Mouse (Mus musculus) heart, embryonic 12.5 days (tissue): ENCODE data around the gene Polr3gl. TPM values are rescaled to one million over a fixed set of nuclear protein-coding genes. Genes with fewer than 3 reads are reported as not detected.

Source experiments
- ATAC-seq: fragments of 200-750 bp; cut with Nextera tagmentation; 2 replicates; pipeline ENCODE4 v1.8.0; 2017; ENCODE audit warnings: moderate TSS enrichment, moderate library complexity; ENCODE audit not compliant: insufficient number of reproducible peaks, low FRiP score
- H3K27ac ChIP-seq: fragments of 300-500 bp; sonication (generic); 2 replicates; pipeline ENCODE4 v1.5.1; 2016; ENCODE audit warnings: mild to moderate bottlenecking, moderate library complexity; ENCODE audit not compliant: poor library complexity, severe bottlenecking
- H3K27me3 ChIP-seq: fragments of 300-500 bp; sonication (generic); replicated peaks from 2 replicates; pipeline ENCODE4 v1.6.1; 2016; ENCODE audit warnings: mild to moderate bottlenecking, moderate library complexity
- H3K36me3 ChIP-seq: fragments of 300-500 bp; sonication (generic); 2 replicates; pipeline ENCODE4 v1.6.1; 2016; ENCODE audit warnings: mild to moderate bottlenecking, moderate library complexity
- H3K4me1 ChIP-seq: fragments of 300-500 bp; sonication (generic); replicated peaks from 2 replicates; pipeline ENCODE4 v1.6.1; 2016; ENCODE audit warnings: mild to moderate bottlenecking
- H3K4me2 ChIP-seq: fragments of 300-500 bp; sonication (generic); 2 replicates; pipeline ENCODE4 v1.6.1; 2016; ENCODE audit warnings: mild to moderate bottlenecking, moderate library complexity
- H3K4me3 ChIP-seq: fragments of 300-500 bp; sonication (generic); 2 replicates; pipeline ENCODE4 v1.5.1; 2016; ENCODE audit warnings: mild to moderate bottlenecking
- H3K9ac ChIP-seq: fragments of 300-500 bp; sonication (generic); 2 replicates; pipeline ENCODE4 v1.6.1; 2016; ENCODE audit warnings: mild to moderate bottlenecking, moderate library complexity
- H3K9me3 ChIP-seq: fragments of 300-500 bp; sonication (generic); replicated peaks from 2 replicates; pipeline ENCODE4 v1.6.1; 2016; ENCODE audit warnings: mild to moderate bottlenecking, moderate library complexity
- WGBS: fragments of 180-500 bp; shearing (Covaris S2); methylation state at CpG from one replicate; pipeline ENCODE4 v1.1.7; 2016; 5-methylcytosine and 5-hydroxymethylcytosine counted together
- polyA plus RNA-seq: library from polyadenylated mRNA; unstranded; fragments of >200 nt; fragmentation: Nextera tagmentation; extraction: Ambion mirVana; gene quantifications from 2 replicates; pipeline ENCODE4 v1.2.1, GENCODE M21; 2016

Polr3gl gene
- polyA plus RNA-seq, 1 experiment from 2014 or later, result 39.3 TPM

DNA sequence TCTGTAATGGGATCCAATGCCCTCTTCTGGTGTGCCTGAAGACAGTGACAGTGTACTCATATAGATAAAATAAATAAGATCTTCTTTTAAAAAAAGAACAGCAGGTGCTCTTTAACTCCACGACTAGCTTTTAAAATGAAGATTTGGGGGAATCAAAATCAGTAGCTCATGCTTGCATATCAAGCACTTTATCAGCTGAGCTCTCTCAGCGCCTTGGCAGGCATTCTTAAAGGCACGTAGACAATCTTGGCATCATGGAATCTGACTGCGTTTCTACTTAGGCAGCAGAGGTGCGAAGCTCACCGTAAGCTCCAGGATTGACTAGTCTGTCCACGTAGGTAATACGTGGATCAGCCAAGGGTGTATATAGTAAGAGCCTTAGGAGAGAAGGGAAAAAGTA is 51.4 kb downstream of the Polr3gl start:
- no peak overlapping the region for H3K27ac ChIP-seq
- no peaks in the 10 kb centered on the region for H3K9me3 ChIP-seq
- H3K4me3 ChIP-seq, result no peak overlapping the region
- H3K9ac ChIP-seq, result no peak overlapping the region
- WGBS, result 65% methylated on average over 8 of the region's 8 CpGs
- H3K4me2 ChIP-seq, result no peak overlapping the region
- H3K4me1 ChIP-seq, result peaks cover 5% of the 10 kb centered on the region; the same call in 1 of the 2 replicates
- 0 out of 2 replicates have a peak, but pooled peaks cover 7% of the 10 kb centered on the region for H3K27me3 ChIP-seq
- H3K36me3 ChIP-seq, result no peaks in the 10 kb centered on the region
- no peak for ATAC-seq

DNA sequence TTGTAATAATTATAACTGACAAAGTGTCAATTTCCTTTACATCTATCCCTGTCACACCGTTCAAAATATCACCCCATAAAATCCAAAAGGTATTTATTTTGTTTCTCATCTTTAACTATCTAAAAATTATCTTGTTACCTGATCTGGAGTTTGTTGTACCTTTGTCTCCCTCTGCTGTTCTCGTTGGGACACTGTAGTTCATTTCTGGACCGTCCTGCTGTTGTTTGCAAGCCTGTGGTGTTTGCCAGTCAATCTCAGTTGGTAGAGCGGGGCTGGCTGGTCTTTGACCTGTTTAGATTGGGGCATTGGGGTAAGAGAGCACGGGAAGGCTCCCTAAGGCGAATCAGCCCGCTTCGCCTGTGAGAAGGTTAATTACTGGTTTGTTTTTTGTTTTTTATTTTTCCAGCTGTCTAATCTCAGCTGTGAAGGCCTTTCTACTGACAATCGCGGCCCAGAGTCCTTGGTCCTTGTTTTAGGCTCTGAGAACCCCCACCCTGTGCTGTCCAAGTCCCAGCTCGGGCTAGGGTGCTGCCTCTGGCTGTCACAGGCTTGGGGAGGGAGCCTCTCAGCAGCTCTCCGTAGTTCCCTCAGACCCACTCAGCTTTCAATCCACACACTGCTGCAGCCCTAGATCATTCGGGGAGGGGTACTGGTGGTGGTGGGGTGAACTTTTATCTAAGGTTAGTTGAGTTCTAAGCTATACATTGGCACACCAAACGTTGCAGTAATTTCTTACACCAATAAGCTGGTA is 52.5 kb downstream of the Polr3gl start:
- H3K4me3 ChIP-seq, result no peak overlapping the region
- ATAC-seq, result no peak
- no peaks in the 10 kb centered on the region for H3K4me1 ChIP-seq
- no peaks in the 10 kb centered on the region for H3K9me3 ChIP-seq
- WGBS, result 21% methylated on average over 14 of the region's 14 CpGs
- H3K36me3 ChIP-seq, result no peaks in the 10 kb centered on the region
- no peak overlapping the region for H3K27ac ChIP-seq
- no peak overlapping the region for H3K9ac ChIP-seq
- no peak overlapping the region for H3K4me2 ChIP-seq
- 0 out of 2 replicates have a peak, but pooled peaks cover 7% of the 10 kb centered on the region for H3K27me3 ChIP-seq

DNA sequence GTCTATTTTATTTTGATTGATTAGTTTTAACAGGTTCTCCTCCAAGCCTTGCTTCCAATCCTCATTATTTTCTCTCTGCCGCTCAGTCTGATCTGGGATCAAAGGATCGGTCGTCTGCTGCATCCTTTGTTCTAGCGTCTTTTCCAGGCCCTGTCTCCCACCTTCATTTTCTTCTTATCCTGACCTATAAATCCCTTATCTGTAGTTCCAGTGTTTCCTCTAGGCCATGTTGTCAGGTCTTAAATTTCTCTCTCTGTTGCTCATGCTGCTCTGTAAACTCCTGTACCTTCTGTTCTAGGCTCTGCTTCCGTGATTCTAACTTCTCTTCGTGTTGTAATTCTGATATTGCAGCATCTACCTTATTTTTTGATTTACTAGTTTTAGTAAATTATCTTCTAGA is 53.2 kb downstream of the Polr3gl start:
- Histone ChIP-seq H3K9me3 (no peaks in the 10 kb centered on the region), H3K4me2 (no peak overlapping the region), H3K36me3 (no peaks in the 10 kb centered on the region), H3K9ac (no peak overlapping the region), H3K27me3 (0 out of 2 replicates have a peak, but pooled peaks cover 7% of the 10 kb centered on the region), H3K4me3 (no peak overlapping the region), H3K4me1 (no peaks in the 10 kb centered on the region), H3K27ac (no peak overlapping the region)
- WGBS, result 39% methylated on average over 6 of the region's 6 CpGs
- no peak for ATAC-seq

DNA sequence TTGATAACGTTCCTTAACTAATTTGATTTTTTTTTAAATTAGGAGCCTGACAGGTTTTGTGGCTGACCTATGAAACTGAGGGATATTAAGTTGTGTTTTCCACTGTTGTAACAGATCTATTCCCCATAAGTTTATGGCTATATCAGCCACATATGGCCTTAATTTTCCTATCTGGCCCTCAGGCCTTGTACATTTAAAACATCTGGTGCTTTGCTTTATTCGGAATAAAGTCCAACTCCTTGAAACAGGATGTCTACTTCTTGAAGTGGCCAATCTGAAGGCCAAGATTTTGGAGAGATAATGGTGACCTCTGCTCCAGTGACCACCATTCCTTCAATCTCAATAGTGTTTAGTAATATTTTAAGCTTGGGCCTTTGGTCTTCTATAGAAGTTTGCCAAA is 54.7 kb downstream of the Polr3gl start:
- no peak overlapping the region for H3K4me3 ChIP-seq
- no peak overlapping the region for H3K9ac ChIP-seq
- no peak overlapping the region for H3K4me2 ChIP-seq
- WGBS, result 76% methylated on average over 2 of the region's 2 CpGs
- H3K27me3 ChIP-seq, result 0 out of 2 replicates have a peak, but pooled peaks cover 7% of the 10 kb centered on the region
- H3K4me1 ChIP-seq, result no peaks in the 10 kb centered on the region
- no peaks in the 10 kb centered on the region for H3K36me3 ChIP-seq
- no peak overlapping the region for H3K27ac ChIP-seq
- H3K9me3 ChIP-seq, result no peaks in the 10 kb centered on the region
- ATAC-seq, result no peak

DNA sequence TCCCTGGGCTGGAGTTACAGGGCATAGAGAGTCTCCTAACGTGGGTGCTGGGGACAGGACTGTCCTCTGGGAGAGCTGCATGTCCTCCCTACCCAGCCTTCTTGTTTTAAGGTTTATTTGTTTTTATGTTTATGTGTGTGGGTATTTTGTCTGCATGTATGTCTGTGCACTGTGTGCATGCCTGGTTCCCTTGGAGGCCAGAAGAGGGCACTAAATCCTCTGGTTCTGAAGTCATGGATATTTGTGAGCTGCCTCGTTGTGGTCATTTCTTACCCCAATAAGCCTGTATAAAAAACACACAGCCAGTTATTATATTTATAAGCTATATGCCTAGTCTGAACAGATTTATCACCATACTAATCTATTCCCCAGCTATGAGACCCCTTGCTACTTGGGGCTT is 59.7 kb downstream of the Polr3gl start:
- Histone ChIP-seq H3K9me3 (no peaks in the 10 kb centered on the region), H3K4me2 (no peak overlapping the region), H3K9ac (no peak overlapping the region), H3K4me1 (no peaks in the 10 kb centered on the region), H3K36me3 (no peaks in the 10 kb centered on the region), H3K27ac (no peak overlapping the region), H3K27me3 (peaks cover 7% of the 10 kb centered on the region), H3K4me3 (no peak overlapping the region)
- WGBS, result 56% methylated on average over 2 of the region's 2 CpGs
- no peak for ATAC-seq

DNA sequence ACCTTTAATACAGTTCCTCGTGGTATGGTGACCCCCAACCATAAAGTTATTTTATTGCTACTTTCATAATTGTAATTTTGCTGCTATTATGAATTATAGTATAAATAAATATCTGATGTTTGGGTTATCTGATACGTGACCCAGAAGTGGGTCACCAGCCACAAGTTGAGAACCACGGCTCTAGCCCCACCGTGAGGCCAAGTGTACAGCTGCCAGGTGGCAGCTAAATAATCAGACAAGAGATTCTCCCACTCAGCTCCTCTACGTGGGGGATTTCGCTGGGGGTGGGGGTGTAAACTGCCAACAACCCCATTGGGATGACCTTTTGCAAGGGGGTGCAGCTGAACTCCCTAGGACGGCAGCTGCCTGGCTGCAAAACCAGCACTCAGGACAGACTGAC is 61.9 kb downstream of the Polr3gl start:
- ATAC-seq, result no peak
- WGBS, result 49% methylated on average over 7 of the region's 7 CpGs
- Histone ChIP-seq H3K4me2 (no peak overlapping the region), H3K27ac (no peak overlapping the region), H3K4me3 (no peak overlapping the region), H3K27me3 (peaks cover 28% of the 10 kb centered on the region), H3K9ac (no peak overlapping the region), H3K36me3 (no peaks in the 10 kb centered on the region), H3K4me1 (peaks cover 13% of the 10 kb centered on the region), H3K9me3 (no peaks in the 10 kb centered on the region)

DNA sequence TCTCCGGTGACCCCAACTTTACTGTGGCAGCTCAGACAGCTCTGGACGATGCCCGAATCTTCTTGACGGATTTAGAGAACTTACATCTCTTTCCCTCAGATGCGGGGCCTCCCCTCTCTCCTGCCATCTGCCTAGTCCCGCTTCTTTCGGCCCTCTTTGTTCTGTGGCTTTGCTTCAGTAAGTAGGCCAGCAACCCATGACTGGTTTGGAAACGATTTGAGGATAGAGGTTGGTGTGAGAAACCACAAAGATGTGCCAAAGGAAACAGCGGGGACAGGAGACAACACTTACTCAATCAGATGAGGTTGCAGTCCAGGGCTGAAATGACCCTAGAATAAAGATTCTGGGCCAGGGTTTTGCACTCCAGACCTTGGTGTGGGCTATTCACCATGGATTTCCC is 65.5 kb downstream of the Polr3gl start:
- H3K27me3 ChIP-seq, result peaks cover 41% of the 10 kb centered on the region
- no peak overlapping the region for H3K4me2 ChIP-seq

More for the DNA sequence above, 65.5 kb downstream of the Polr3gl start:
- Histone ChIP-seq H3K9ac (no peak overlapping the region), H3K36me3 (no peaks in the 10 kb centered on the region), H3K27ac (no peak overlapping the region), H3K4me1 (peaks cover 39% of the 10 kb centered on the region), H3K4me3 (no peak overlapping the region), H3K9me3 (no peaks in the 10 kb centered on the region)
- no peak for ATAC-seq
- 57% methylated on average over 9 of the region's 9 CpGs for WGBS

Other genes with a start within 250 kb of the Polr3gl start
- gene BC107364, start 141.9 kb downstream of the Polr3gl start, polyA plus RNA-seq, result 0.72 and 0.87 TPM in 2 replicates
- gene Hfe2, start 69.0 kb downstream of the Polr3gl start, polyA plus RNA-seq, result 7.9 and 9.2 TPM in 2 replicates
- 144 and 150 TPM in 2 replicates for gene Txnip, start 36.2 kb downstream of the Polr3gl start, polyA plus RNA-seq
- 1.6 and 2.4 TPM in 2 replicates for gene Gm16253, start 17.2 kb downstream of the Polr3gl start, polyA plus RNA-seq
- 9.2 and 9.5 TPM in 2 replicates for gene Ankrd34a, start 2.5 kb upstream of the Polr3gl start, polyA plus RNA-seq
- gene Lix1l, start 7.0 kb upstream of the Polr3gl start, polyA plus RNA-seq, result 5.1 and 5.2 TPM in 2 replicates
- gene Rbm8a, start 35.8 kb upstream of the Polr3gl start, polyA plus RNA-seq, result 90.8 and 95.8 TPM in 2 replicates
- 36.9 and 37.2 TPM in 2 replicates for gene Pex11b, start 41.2 kb upstream of the Polr3gl start, polyA plus RNA-seq
- gene Gm42957, start 41.3 kb upstream of the Polr3gl start, polyA plus RNA-seq, result 0.10 and 0.14 TPM in 2 replicates
- 0.75 and 0.91 TPM in 2 replicates for gene Itga10, start 51.4 kb upstream of the Polr3gl start, polyA plus RNA-seq
- gene Ankrd35, start 76.0 kb upstream of the Polr3gl start, polyA plus RNA-seq, result 0.17 and 0.23 TPM in 2 replicates
- 42.0 and 43.3 TPM in 2 replicates for gene Pias3, start 102.2 kb upstream of the Polr3gl start, polyA plus RNA-seq
- 6.2 and 6.9 TPM in 2 replicates for gene Nudt17, start 114.4 kb upstream of the Polr3gl start, polyA plus RNA-seq
- gene Polr3c, start 133.4 kb upstream of the Polr3gl start, polyA plus RNA-seq, result 27.6 and 32.5 TPM in 2 replicates
- gene Rnf115, start 133.5 kb upstream of the Polr3gl start, polyA plus RNA-seq, result 54.5 and 56.5 TPM in 2 replicates
- 0.36 TPM in 1 of 2 replicates, not detected in the other for gene Pdzk1, start 235.1 kb upstream of the Polr3gl start, polyA plus RNA-seq
- gene Cd160, start 235.2 kb upstream of the Polr3gl start, polyA plus RNA-seq, result 0.08 TPM in 1 of 2 replicates, not detected in the other